Mouse (Mus musculus): ENCODE results near the gene Chn1. TPM values are rescaled to one million over a fixed set of nuclear protein-coding genes. Genes with fewer than 3 reads are reported as not detected.

Chn1 gene
- polyA plus RNA-seq, 1 experiment from 2014 or later = 26.9 TPM

GRCm38 (mm10) chr2:73607609-73608008, 167.5 kb downstream of the Chn1 start:
- H3K4me2 ChIP-seq (replicated peaks; ENCODE audit: low read depth, low read length) = no peak overlapping the region
- TF ChIP-seq EP300 (IDR thresholded peaks at IDR 0.05) (no peak), CTCF (IDR thresholded peaks at IDR 0.05) (no peak)
- no peaks in the 10 kb centered on the region for H3K9me3 ChIP-seq (ENCODE audit: low read length)
- DNase-seq (ENCODE audit: low spot score) = no peak
- WGBS = 42% methylated on average over 4 of the region's 4 CpGs
- H3K27me3 ChIP-seq (replicated peaks; ENCODE audit: insufficient read depth, low read length) = no peaks in the 10 kb centered on the region
- no peaks in the 10 kb centered on the region for H3K36me3 ChIP-seq (ENCODE audit: insufficient read depth, low read length)
- ATAC-seq = no peak
- 0 out of 2 replicates have a peak, but pooled peaks cover 5% of the 10 kb centered on the region for H3K4me1 ChIP-seq (ENCODE audit: insufficient read depth, low read depth, low read length)
- H3K4me3 ChIP-seq (ENCODE audit: low read depth, low read length) = no peak overlapping the region
- no peak overlapping the region for H3K9ac ChIP-seq (replicated peaks; ENCODE audit: low read depth)
- H3K27ac ChIP-seq (ENCODE audit: low read length) = no peak overlapping the region

- DNase-seq (ENCODE audit: low spot score) = no peak
- Histone ChIP-seq H3K4me3 (ENCODE audit: low read depth, low read length) (no peak overlapping the region), H3K36me3 (ENCODE audit: insufficient read depth, low read length) (no peaks in the 10 kb centered on the region), H3K4me2 (replicated peaks; ENCODE audit: low read depth, low read length) (no peak overlapping the region), H3K27me3 (replicated peaks; ENCODE audit: insufficient read depth, low read length) (no peaks in the 10 kb centered on the region), H3K4me1 (ENCODE audit: insufficient read depth, low read depth, low read length) (0 out of 2 replicates have a peak, but pooled peaks cover 5% of the 10 kb centered on the region), H3K27ac (ENCODE audit: low read length) (no peak overlapping the region), H3K9me3 (ENCODE audit: low read length) (no peaks in the 10 kb centered on the region), H3K9ac (replicated peaks; ENCODE audit: low read depth) (no peak overlapping the region)
- no peak for ATAC-seq
- WGBS = 65% methylated on average over 2 of the region's 2 CpGs
- TF ChIP-seq CTCF (IDR thresholded peaks at IDR 0.05) (no peak), EP300 (IDR thresholded peaks at IDR 0.05) (no peak)
Observed at GRCm38 (mm10) chr2:73607146-73607545, 168.0 kb downstream of the Chn1 start.

- Histone ChIP-seq H3K27ac (ENCODE audit: low read length) (no peak overlapping the region), H3K4me2 (replicated peaks; ENCODE audit: low read depth, low read length) (no peak overlapping the region), H3K4me3 (ENCODE audit: low read depth, low read length) (no peak overlapping the region), H3K36me3 (ENCODE audit: insufficient read depth, low read length) (no peaks in the 10 kb centered on the region), H3K27me3 (replicated peaks; ENCODE audit: insufficient read depth, low read length) (no peaks in the 10 kb centered on the region), H3K4me1 (ENCODE audit: insufficient read depth, low read depth, low read length) (0 out of 2 replicates have a peak, but pooled peaks cover 5% of the 10 kb centered on the region), H3K9me3 (ENCODE audit: low read length) (no peaks in the 10 kb centered on the region), H3K9ac (replicated peaks; ENCODE audit: low read depth) (no peak overlapping the region)
- ATAC-seq = no peak
- no peak for DNase-seq (ENCODE audit: low spot score)
- TF ChIP-seq EP300 (IDR thresholded peaks at IDR 0.05) = no peak
- no peak for TF ChIP-seq CTCF (IDR thresholded peaks at IDR 0.05)
- WGBS = 92% methylated on average over 6 of the region's 6 CpGs
Observed at GRCm38 (mm10) chr2:73606616-73607015, 168.5 kb downstream of the Chn1 start.

GRCm38 (mm10) chr2:73605077-73605476, 170.1 kb downstream of the Chn1 start:
- Histone ChIP-seq H3K4me3 (ENCODE audit: low read depth, low read length) (no peak overlapping the region), H3K4me1 (ENCODE audit: insufficient read depth, low read depth, low read length) (0 out of 2 replicates have a peak, but pooled peaks cover 5% of the 10 kb centered on the region), H3K27me3 (replicated peaks; ENCODE audit: insufficient read depth, low read length) (no peaks in the 10 kb centered on the region), H3K36me3 (ENCODE audit: insufficient read depth, low read length) (no peaks in the 10 kb centered on the region), H3K4me2 (replicated peaks; ENCODE audit: low read depth, low read length) (no peak overlapping the region), H3K9ac (replicated peaks; ENCODE audit: low read depth) (no peak overlapping the region), H3K27ac (ENCODE audit: low read length) (no peak overlapping the region), H3K9me3 (ENCODE audit: low read length) (no peaks in the 10 kb centered on the region)
- 48% methylated on average over 8 of the region's 8 CpGs for WGBS
- TF ChIP-seq CTCF (IDR thresholded peaks at IDR 0.05) = no peak
- TF ChIP-seq EP300 (IDR thresholded peaks at IDR 0.05) = no peak
- no peak for ATAC-seq
- DNase-seq (ENCODE audit: low spot score) = no peak

GRCm38 (mm10) chr2:73604579-73604978, 170.6 kb downstream of the Chn1 start:
- 81% methylated on average over 2 of the region's 2 CpGs for WGBS
- H3K27ac ChIP-seq (ENCODE audit: low read length) = no peak overlapping the region
- TF ChIP-seq CTCF (IDR thresholded peaks at IDR 0.05) (no peak), EP300 (IDR thresholded peaks at IDR 0.05) (no peak)
- no peak overlapping the region for H3K4me3 ChIP-seq (ENCODE audit: low read depth, low read length)
- no peak for DNase-seq (ENCODE audit: low spot score)
- no peaks in the 10 kb centered on the region for H3K36me3 ChIP-seq (ENCODE audit: insufficient read depth, low read length)
- no peaks in the 10 kb centered on the region for H3K27me3 ChIP-seq (replicated peaks; ENCODE audit: insufficient read depth, low read length)
- no peak overlapping the region for H3K4me2 ChIP-seq (replicated peaks; ENCODE audit: low read depth, low read length)
- no peak for ATAC-seq
- no peaks in the 10 kb centered on the region for H3K9me3 ChIP-seq (ENCODE audit: low read length)
- 0 out of 2 replicates have a peak, but pooled peaks cover 3% of the 10 kb centered on the region for H3K4me1 ChIP-seq (ENCODE audit: insufficient read depth, low read depth, low read length)
- no peak overlapping the region for H3K9ac ChIP-seq (replicated peaks; ENCODE audit: low read depth)

GRCm38 (mm10) chr2:73600650-73601049, 174.5 kb downstream of the Chn1 start:
- Histone ChIP-seq H3K4me2 (replicated peaks; ENCODE audit: low read depth, low read length) (no peak overlapping the region), H3K9ac (replicated peaks; ENCODE audit: low read depth) (no peak overlapping the region), H3K4me3 (ENCODE audit: low read depth, low read length) (no peak overlapping the region), H3K27me3 (replicated peaks; ENCODE audit: insufficient read depth, low read length) (no peaks in the 10 kb centered on the region), H3K36me3 (ENCODE audit: insufficient read depth, low read length) (no peaks in the 10 kb centered on the region), H3K27ac (ENCODE audit: low read length) (no peak overlapping the region), H3K9me3 (ENCODE audit: low read length) (no peaks in the 10 kb centered on the region), H3K4me1 (ENCODE audit: insufficient read depth, low read depth, low read length) (peaks cover 4% of the 10 kb centered on the region; the same call in 1 of the 2 replicates)
- ATAC-seq = no peak
- no peak for DNase-seq (ENCODE audit: low spot score)
- 63% methylated on average over 2 of the region's 2 CpGs for WGBS
- TF ChIP-seq EP300 (IDR thresholded peaks at IDR 0.05) (no peak), CTCF (IDR thresholded peaks at IDR 0.05) (no peak)

- whole genome bisulfite sequencing = 90% methylated on average over 11 of the region's 11 CpGs
- H3K9me3 ChIP-seq (ENCODE audit: low read length) = no peaks in the 10 kb centered on the region
- no peak for TF ChIP-seq CTCF (IDR thresholded peaks at IDR 0.05)
- no peak for TF ChIP-seq EP300 (IDR thresholded peaks at IDR 0.05)
Observed at GRCm38 (mm10) chr2:73597772-73598171, 177.4 kb downstream of the Chn1 start.

More at GRCm38 (mm10) chr2:73597772-73598171, 177.4 kb downstream of the Chn1 start:
- Histone ChIP-seq H3K27me3 (replicated peaks; ENCODE audit: insufficient read depth, low read length) (no peaks in the 10 kb centered on the region), H3K36me3 (ENCODE audit: insufficient read depth, low read length) (no peaks in the 10 kb centered on the region), H3K4me2 (replicated peaks; ENCODE audit: low read depth, low read length) (no peak overlapping the region), H3K27ac (ENCODE audit: low read length) (no peak overlapping the region), H3K4me1 (ENCODE audit: insufficient read depth, low read depth, low read length) (peaks cover 11% of the 10 kb centered on the region; the same call in 1 of the 2 replicates), H3K4me3 (ENCODE audit: low read depth, low read length) (no peak overlapping the region), H3K9ac (replicated peaks; ENCODE audit: low read depth) (no peak overlapping the region)
- DNase-seq (ENCODE audit: low spot score) = no peak
- ATAC-seq = no peak
